Mouse (Mus musculus): ENCODE results near the gene Ddx55. TPM values are rescaled to one million over a fixed set of nuclear protein-coding genes. Genes with fewer than 3 reads are reported as not detected.
"Not testable (repeated sequence)": the region's sequence is repeated elsewhere in the genome, so short reads cannot be mapped to it uniquely, and the experiment has no call there.

Gene Ddx55
- total RNA-seq, 1 experiment from 2014 or later, result 28.2 TPM

DNA sequence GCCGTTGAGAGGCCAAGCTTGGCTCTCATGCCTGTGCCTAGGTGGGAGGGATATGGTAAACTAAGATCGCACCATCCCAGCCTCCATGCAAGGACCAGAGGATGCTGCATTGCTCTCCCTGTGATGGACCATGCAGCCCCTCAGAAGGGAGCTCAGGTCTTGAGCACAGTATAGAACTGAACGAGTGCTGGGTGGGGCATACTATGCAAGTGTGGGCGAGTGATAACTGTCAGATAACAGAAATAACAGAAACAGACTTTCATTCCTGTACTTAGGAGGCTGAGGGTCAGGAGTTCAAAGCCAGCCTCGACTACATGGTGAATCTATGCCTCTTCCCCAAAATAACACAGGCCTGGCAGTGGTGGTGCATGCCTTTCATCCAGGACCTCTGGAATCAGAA, 17.6 kb upstream of the Ddx55 start:
- ATAC-seq (ENCODE audit: extremely low read depth, insufficient number of reproducible peaks, low FRiP score, poor library complexity, severe bottlenecking), result no peak

DNA sequence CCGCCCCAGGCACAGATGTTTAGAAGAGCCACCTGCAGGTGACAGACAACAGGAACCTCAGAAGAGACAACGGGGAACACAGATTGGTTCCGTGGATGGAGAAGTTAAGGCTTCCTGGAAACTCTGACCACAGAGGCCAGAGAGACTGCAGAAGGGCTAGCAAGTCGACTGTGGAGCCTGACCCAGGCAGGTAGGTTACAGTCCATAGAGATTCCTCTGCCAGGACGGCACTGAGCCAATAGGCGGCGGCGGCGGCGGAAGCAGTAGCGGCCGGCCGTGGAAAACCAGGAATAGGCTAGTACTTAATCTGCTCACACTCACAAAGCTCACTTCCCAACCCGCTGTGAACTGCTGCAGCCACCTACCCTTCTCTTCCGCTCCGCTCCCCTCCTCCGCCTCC, 15.9 kb upstream of the Ddx55 start:
- ATAC-seq (ENCODE audit: extremely low read depth, insufficient number of reproducible peaks, low FRiP score, poor library complexity, severe bottlenecking), result no peak

DNA sequence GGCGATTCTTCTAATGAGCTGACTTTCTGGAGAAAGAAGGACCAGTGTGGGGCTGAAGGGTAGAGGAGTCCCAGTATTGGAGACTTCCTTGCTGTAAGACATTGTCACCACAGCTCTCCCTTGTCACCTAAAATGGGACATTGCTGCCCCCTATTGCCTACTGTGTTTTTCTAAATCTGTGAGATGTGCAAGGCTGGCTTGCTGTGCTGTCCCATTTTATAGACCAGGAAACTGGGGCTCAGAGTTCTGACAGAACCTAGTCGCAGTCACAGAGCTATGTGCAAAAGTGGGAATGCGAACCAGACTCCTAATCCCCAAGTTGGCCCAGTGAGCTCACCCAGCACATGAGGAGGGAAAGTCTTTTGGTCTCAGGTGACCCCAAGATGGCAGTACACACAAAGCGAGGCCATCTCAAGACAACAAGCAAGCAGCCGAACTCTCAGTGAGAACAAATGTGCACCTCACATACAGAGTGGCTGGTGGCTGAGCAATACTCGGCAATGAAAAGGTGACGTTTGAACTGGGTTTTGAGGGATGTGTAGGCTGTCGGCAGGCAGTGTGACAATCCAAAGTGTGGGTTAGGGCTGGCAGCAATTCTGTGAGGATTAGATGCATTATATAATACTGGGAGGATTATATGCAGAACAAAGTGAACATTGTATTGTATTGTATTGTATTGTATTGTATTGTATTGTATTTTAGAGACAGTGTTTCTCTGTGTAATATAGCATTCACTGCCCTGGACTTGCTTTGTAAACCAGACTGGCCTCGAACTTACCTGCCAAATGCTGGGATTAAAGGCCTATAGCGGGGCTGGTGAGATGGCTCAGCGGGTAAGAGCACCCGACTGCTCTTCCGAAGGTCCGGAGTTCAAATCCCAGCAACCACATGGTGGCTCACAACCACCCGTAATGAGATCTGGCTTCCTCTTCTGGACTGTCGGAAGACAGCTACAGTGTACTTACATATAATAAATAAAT, 13.6 kb upstream of the Ddx55 start:
- ATAC-seq (ENCODE audit: extremely low read depth, insufficient number of reproducible peaks, low FRiP score, poor library complexity, severe bottlenecking), result peak; percentile 52; the same call in 1 of the 2 replicates

DNA sequence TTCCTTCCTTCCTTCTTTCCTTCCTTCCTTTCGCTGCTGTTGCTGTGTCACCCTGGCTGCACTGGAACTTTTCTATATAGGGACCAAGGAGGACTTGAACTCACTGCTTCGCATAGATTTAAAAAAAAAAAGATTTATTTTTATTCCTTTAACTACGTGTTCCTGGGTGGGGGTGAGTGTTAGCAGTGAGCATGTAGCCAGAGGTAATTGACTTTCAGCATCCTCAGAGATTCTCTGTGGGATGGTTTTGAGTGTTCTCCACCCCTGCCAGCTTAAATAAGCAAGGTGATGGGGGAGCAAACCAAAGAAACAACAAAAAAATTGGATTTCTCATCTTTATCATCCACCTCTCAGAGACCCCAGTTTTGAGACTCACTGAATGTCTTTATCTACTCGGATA, 12.8 kb upstream of the Ddx55 start:
- ATAC-seq (ENCODE audit: extremely low read depth, insufficient number of reproducible peaks, low FRiP score, poor library complexity, severe bottlenecking), result no peak

DNA sequence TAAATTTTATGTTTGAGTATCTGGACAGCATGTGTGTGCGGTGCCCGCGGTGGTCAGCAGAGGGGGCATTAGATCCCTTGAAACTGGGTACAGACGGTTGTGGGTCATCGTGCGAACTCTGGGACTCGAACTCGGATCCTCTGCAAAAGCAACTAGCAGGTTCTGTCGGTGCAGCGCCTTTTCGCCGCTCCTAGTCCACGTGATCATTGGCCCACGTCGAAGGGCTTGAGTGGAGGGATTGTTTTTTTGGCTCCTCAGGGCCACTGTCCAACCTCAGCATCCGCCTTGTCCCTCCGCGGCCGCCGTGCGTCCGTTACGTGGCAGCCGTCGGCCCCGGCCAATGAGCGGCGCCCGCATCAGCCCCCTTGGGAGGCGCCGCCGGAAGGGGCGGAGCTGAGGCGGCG, 12.3 kb upstream of the Ddx55 start, which contains the start of gene Tmed2:
Gene Tmed2, plus strand, starts transcription at position 313 of the 404 bp plus-strand sequence.
- peak; percentile 94 for ATAC-seq (ENCODE audit: extremely low read depth, insufficient number of reproducible peaks, low FRiP score, poor library complexity, severe bottlenecking)

DNA sequence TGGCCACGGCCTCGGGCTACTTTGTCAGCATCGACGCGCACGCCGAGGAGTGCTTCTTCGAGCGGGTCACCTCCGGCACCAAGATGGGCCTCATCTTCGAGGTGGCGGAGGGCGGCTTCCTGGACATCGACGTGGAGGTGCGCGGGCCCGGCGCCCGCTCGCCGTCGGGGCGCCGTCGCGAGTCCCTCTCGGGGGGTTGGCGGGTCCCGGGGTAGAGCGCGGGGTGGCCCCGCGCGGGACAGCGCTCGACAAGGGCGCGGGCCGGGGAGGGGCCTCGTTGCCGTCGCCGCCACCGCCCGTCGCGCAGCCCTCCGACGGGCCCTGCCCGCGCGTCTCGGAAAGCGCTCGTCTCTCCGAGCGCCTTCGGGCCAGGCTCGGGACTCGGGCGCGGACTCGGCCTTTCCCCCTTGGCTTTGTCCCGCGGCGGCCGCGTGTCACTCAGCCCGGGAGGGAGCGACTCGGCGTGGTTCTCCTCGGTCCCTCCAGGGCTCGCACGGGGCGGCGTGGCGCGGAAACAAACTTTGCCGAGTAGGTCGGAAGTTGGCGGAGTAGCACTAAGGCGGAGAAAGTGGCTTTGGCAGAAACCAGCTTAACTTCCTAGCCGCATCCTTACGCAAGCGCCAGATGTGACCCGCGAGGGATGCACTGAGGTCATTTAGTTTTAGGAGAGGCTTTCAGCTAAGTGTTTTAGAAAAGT, 11.6 kb upstream of the Ddx55 start:
- ATAC-seq (ENCODE audit: extremely low read depth, insufficient number of reproducible peaks, low FRiP score, poor library complexity, severe bottlenecking), result 0 out of 2 replicates have a peak, but pooled peaks have one; percentile 4

DNA sequence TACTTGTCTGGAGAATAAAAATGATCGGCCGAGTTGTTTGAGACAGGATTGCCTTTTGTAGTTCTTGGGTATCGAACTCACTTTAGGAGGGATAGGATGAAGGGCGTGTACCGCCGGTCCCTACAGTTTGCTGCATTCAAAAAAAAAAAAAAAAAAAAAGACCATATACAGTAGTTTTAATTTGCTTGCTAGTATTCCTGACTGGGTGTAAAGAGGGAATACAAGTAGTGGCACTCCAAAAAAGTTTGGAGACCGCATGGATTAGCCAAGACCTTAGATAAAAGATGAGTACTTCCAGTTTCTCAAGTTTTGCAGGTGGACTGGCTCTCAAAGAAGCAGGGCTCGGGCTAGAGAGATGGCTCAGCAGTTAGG, 11.1 kb upstream of the Ddx55 start:
- ATAC-seq (ENCODE audit: extremely low read depth, insufficient number of reproducible peaks, low FRiP score, poor library complexity, severe bottlenecking), result no peak

DNA sequence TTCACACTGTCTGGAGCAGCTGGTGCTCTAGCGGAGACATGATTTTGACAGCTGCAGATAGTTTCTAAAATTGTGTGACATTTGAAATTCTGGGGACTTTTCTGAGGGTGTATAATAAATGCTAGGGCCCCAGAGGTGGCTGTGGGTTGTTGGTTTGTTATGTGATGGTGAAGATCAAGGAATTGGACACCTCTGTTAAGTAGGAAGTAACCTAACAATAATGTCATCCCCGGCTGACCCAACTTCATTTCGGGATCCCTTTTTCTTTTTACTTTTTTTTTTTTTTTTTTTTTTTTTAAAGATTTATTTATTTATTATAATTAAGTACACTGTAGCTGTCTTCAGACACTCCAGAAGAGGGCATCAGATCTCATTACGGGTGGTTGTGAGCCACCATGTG, 1.9 kb upstream of the Ddx55 start:
- not testable (repeated sequence) for ATAC-seq (ENCODE audit: extremely low read depth, insufficient number of reproducible peaks, low FRiP score, poor library complexity, severe bottlenecking)

DNA sequence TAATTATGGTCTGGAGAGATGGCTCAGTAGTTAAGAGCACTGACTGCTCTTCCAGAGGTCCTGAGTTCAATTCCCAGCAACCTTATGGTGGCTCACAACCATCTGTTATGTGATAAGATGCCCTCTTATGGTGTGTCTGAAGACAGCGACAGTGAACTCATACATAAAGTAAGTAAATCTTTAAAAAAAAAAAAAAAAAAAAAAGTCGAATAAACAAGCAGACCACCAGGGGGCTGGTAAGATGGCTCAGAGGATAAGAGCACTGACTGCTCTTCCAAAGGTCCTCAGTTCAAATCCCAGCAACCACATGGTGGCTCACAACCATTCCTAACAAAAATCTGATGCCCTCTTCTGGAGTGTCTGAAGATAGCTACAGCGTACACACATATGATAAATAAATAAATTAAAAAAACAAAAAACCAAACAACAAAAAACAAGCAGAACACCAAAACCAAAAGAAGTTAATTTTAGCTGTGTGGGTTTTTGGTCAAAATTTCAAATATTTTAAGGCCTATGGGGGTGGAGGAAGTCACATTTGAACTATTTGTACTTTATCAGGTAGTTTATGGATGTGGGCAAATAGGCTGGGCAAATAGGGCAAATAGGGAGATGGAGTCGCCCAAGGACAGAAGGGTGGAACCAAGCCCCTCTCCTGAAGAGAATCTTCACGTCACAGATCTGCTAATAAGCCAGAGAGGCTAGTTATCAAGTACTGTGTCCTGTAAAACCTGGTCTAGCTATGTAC, 1.1 kb upstream of the Ddx55 start:
- ATAC-seq (ENCODE audit: extremely low read depth, insufficient number of reproducible peaks, low FRiP score, poor library complexity, severe bottlenecking), result not testable (repeated sequence)

DNA sequence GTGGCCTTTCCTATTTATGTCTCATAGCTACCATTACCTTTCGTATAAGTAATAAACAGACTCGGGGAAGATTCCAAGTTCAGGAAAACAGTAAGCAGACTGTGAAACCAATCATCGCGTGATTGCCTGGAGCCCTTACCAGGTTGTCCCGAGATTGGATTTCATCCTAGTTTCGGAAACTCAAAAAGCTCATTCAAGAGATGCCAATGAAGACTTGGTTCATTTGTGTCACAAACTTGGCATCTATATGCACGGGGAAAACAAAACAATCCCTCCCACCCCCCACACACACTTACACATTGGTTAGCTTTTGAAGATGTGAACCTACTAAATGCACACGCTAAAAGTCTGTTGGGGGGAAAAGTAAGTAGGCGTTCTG, 581 bp upstream of the Ddx55 start:
- ATAC-seq (ENCODE audit: extremely low read depth, insufficient number of reproducible peaks, low FRiP score, poor library complexity, severe bottlenecking), result no peak

DNA sequence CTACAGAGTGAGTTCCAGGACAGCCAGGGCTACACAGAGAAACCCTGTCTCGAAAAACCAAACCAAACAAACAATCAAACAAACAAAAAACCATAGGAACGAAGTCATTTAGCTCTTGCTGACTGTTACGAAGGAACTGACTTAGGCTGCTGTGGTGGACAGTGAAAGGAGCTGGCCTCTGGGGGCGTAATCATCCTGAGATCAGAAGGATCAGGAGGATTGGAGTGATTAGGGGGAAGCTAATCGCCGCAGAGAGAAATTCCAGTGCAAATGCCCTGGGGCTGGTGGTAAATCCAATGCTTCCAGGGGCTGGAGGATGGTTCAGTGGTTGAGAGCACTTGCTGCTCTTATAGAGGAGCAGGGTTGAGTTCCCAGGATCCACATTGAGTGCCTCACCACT, 943 bp downstream of the Ddx55 start:
- no peak for ATAC-seq (ENCODE audit: extremely low read depth, insufficient number of reproducible peaks, low FRiP score, poor library complexity, severe bottlenecking)

DNA sequence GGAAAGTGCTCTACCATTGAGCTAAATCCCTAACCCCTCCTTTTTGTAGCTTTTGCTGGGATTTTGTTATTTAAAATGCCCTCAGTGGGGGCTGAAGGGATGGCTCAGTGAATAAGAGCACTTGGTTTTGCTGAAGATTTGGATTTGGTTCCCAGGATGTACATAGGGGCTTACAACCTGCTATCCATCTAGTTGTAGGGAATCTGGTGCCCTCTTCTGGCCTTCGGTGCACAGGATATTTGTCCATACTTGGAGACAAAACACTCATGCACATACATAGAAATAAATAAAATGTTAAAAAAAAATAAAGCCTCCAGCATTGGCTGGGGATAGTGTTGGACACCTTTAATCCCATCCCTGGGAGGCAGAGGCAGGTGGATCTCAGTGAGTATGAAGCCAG, 2.5 kb downstream of the Ddx55 start:
- ATAC-seq (ENCODE audit: extremely low read depth, insufficient number of reproducible peaks, low FRiP score, poor library complexity, severe bottlenecking), result no peak

DNA sequence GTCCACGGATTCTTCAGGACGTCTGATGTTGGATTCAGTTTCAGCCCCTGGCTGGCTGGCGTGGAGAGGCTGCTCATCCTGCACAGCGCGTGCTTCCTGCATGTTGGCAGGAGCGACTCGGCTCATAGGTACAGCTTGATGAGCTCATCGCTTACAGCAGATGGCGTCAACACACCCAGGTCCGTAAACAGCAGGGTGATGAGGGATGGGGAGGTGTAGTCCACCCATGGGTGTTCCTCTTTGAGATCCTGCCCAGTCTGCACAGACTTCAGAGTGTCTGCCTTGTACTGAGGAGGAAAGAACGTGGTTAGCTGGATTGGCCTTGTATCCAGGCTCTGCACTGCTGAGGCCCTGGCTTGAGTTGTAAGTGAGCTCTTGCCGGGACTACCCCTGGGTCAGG, 18.4 kb downstream of the Ddx55 start:
- no peak for ATAC-seq (ENCODE audit: extremely low read depth, insufficient number of reproducible peaks, low FRiP score, poor library complexity, severe bottlenecking)

DNA sequence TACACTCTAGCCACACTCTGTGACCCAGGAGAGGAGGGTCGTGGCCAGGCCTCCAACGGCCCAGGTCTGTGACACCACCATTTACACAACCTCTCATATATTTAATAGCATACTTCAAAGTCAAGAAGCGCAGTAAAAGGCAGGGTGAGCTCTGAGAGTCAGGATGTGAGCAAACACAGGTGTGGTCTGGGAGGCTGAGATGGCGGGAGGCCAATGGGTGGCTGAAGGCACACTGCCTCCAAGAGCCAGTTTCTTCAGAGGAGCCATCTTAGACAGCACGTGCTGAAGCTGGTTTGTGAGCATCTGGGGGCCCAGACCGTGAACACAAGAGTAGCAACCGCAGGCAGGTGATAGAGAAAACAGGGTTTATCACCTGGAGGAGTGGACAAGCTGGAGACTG, 22.8 kb downstream of the Ddx55 start:
- no peak for ATAC-seq (ENCODE audit: extremely low read depth, insufficient number of reproducible peaks, low FRiP score, poor library complexity, severe bottlenecking)

DNA sequence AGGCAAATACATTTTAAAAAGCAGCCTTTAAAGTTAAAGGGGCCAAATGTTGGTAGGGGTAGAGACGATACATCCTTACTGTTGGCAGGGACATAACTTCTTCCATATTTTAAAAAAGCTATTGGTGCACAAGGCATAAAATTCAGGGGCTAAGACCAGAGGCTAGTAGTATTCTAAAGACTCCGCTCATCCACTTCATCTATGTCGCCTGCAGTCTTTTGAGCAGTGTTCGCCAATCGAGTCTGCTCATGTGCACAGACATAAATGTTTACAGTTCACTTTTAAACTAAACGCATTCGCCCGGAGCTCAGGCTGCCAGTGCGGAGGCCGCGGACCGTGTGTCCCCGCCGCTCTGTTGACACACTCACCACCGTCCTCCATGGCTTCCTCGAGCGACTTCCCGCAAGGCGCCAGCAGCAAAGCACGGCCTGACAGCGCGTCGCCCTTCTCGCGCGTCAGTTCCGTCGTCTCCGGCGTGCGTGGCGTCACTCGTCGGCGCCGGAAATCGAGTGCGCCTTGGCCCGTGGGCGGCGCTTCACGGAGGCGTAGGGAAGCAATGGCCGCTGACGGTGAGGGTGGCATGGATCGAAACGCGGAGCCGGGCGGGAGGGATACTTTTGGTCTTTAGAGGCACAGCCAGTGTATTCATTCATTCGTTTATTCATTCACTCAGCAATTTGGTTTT, 26.1 kb downstream of the Ddx55 start, which contains the start of the genes Eif2b1 and Gtf2h3:
Gene Eif2b1, minus strand, starts transcription at position 499 of the 685 bp plus-strand sequence.
Gene Gtf2h3, plus strand, starts transcription at position 508 of the 685 bp plus-strand sequence.
- ATAC-seq (ENCODE audit: extremely low read depth, insufficient number of reproducible peaks, low FRiP score, poor library complexity, severe bottlenecking), result peak; percentile 94

DNA sequence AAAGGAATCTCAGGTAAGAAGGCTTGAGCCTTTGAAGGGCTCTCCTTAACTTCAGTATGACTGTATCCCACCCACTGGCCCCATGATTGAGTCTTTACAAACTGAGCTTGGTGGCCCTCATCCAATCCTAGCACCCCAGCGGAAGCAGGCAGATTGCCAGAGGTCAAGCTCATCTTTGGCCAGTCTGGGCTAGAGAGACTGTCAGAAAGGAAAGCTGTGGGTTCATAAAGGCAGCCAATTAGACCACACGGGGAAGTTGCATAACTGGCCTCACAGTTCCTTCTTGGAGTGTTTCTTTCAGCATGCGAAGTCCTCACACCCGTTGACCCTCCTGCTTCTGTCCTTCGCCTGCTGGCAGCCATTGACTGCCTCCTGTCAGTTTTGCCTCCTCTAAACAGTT, 29.9 kb downstream of the Ddx55 start:
- no peak for ATAC-seq (ENCODE audit: extremely low read depth, insufficient number of reproducible peaks, low FRiP score, poor library complexity, severe bottlenecking)

DNA sequence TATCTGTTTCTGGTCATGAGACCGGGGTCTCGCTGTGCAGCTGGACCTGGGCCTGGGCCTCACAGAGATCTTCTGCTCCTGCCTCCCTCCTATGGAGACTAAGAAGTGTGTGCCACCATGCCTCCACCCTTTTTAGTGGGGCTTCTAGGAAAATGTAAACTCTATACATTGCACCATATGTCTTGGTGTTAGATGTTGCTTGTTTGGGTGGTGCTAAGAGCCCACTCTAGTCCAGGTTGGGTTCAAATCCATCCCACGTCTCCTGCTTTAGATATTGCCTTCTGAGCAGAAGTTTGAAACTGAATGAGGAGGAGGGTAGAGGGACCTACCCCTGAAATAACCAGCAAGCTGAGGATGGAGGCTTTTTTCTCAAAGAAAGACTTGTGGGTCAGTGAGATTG, 40.1 kb downstream of the Ddx55 start:
- no peak for ATAC-seq (ENCODE audit: extremely low read depth, insufficient number of reproducible peaks, low FRiP score, poor library complexity, severe bottlenecking)

DNA sequence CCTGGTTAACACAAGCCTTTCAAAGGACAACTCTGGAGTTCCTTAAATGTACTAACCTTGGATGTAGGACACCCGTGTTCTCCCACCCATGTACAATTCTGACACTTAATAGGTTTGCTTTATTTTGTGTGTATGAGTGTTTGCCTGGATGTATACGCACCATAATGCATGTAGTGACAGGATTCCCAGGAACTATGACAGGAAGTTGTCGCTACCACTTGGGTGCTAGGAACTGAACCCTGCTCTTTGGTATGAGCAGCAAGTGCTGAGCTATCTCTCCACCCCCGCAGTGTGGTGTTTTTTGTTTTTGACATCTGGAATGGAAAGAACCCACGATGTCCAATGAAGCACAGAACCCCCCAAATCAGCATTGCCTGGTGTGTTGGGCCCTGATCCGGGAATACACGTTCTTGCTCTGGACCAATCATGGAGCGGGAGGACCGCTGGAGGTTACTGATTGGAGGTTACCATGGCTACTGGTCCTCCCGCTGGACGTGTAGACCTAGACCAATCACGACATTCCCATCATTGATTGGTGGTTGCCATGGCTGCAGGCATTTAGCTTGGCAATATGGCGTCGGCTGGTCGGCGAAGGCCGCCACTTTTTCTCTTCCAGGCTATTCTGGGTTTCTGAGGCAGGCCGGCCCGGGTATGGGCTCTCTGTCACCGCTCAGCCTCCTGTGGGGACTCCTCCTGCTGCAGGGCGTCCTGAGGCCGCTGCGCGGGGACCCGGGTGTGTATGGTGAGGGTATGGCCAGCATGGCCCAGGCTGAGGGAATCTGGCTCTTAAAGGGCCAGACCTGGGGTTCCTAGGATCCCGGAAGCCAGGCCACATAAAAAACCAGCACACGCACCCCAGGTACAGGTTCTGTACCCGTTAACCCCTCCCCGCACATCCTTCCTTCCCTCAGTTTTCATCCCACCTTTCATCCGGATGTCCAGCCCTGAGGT, 45.8 kb downstream of the Ddx55 start:
- ATAC-seq (ENCODE audit: extremely low read depth, insufficient number of reproducible peaks, low FRiP score, poor library complexity, severe bottlenecking), result peak; percentile 74

Data from neutrophil, adult 5-6 weeks (primary cell).